In genomic region chr1:171379935-171380599, GRCm38 (mm10) we compare ENCODE assay signal across 8 mouse cellular contexts. TPM values are rescaled to one million over a fixed set of nuclear protein-coding genes. Genes with fewer than 3 reads are reported as not detected.
DNase-seq lines count a peak whose midpoint lies in the region; ATAC-seq lines count a peak whose summit lies in the region.

No protein-coding gene starts in this region.

- H3K36me3 ChIP-seq in forebrain, embryonic 10.5 days (replicated peaks) = no peaks in the 10 kb centered on the region
- no peaks in the 10 kb centered on the region for H3K36me3 ChIP-seq in heart, embryonic 15.5 days
- no peaks in the 10 kb centered on the region for H3K36me3 ChIP-seq in liver, embryonic 13.5 days
- no peaks in the 10 kb centered on the region for H3K36me3 ChIP-seq in splenic B cell, adult 2 months (ENCODE audit: control insufficient read depth, insufficient read depth, low read length, poor library complexity, severe bottlenecking)

- no peak overlapping the region for H3K27ac ChIP-seq in brown adipose tissue, adult 24 weeks (replicated peaks; ENCODE audit: low read depth, low read length)
- H3K27ac ChIP-seq in forebrain, embryonic 10.5 days = no peak overlapping the region
- H3K27ac ChIP-seq in heart, embryonic 15.5 days = no peak overlapping the region
- no peak overlapping the region for H3K27ac ChIP-seq in liver, embryonic 13.5 days

- H3K9me3 ChIP-seq in forebrain, embryonic 10.5 days = no peaks in the 10 kb centered on the region
- no peaks in the 10 kb centered on the region for H3K9me3 ChIP-seq in heart, embryonic 15.5 days (replicated peaks)
- H3K9me3 ChIP-seq in liver, embryonic 13.5 days (replicated peaks) = no peaks in the 10 kb centered on the region

- 0 out of 2 replicates have a peak, but pooled peaks cover 3% of the 10 kb centered on the region for H3K4me1 ChIP-seq in brown adipose tissue, adult 24 weeks (ENCODE audit: control insufficient read depth, insufficient read depth, insufficient read length, low read length)
- peaks cover 27% of the 10 kb centered on the region for H3K4me1 ChIP-seq in forebrain, embryonic 10.5 days
- H3K4me1 ChIP-seq in heart, embryonic 15.5 days (replicated peaks) = peaks cover 11% of the 10 kb centered on the region; the same call in 1 of the 2 replicates
- peaks cover 14% of the 10 kb centered on the region for H3K4me1 ChIP-seq in liver, embryonic 13.5 days (replicated peaks)

- H3K27me3 ChIP-seq in forebrain, embryonic 10.5 days (ENCODE audit: poor library complexity, severe bottlenecking) = peaks cover 44% of the 10 kb centered on the region
- H3K27me3 ChIP-seq in heart, embryonic 15.5 days = peaks cover 18% of the 10 kb centered on the region
- peaks cover 32% of the 10 kb centered on the region for H3K27me3 ChIP-seq in liver, embryonic 13.5 days
- H3K27me3 ChIP-seq in splenic B cell, adult 2 months (ENCODE audit: control insufficient read depth, insufficient read depth, low read length, poor library complexity, severe bottlenecking) = no peaks in the 10 kb centered on the region

- DNase-seq in CD8-positive naive resting alpha-beta T cell, adult 2 months (ENCODE audit: low read depth in 2 of 2, low spot score in 2 of 2) = peak; percentile 75 to 87
- DNase-seq in forebrain, embryonic 10.5 days (ENCODE audit: extremely low spot score, low spot score) = peak; percentile 76
- peak; percentile 81 for DNase-seq in kidney, postnatal 14 days
- peak; percentile 56 for DNase-seq in liver, embryonic 13.5 days
- DNase-seq in natural killer cell, adult 2 months (ENCODE audit: low spot score in 2 of 2) = peak; percentile 74 to 82
- DNase-seq in splenic B cell, adult 2 months (ENCODE audit: low read depth, low spot score) = peak; percentile 83

- H3K9ac ChIP-seq in heart, embryonic 15.5 days = no peak overlapping the region
- no peak overlapping the region for H3K9ac ChIP-seq in liver, embryonic 13.5 days

- H3K4me3 ChIP-seq in brown adipose tissue, adult 24 weeks (ENCODE audit: insufficient read depth, low read depth, low read length) = 0 out of 2 replicates have a peak overlapping the region, but pooled peaks have one; percentile 12
- peak overlapping the region; percentile 40 for H3K4me3 ChIP-seq in forebrain, embryonic 10.5 days
- H3K4me3 ChIP-seq in heart, embryonic 15.5 days = peak overlapping the region; percentile 30
- H3K4me3 ChIP-seq in liver, embryonic 13.5 days (replicated peaks) = no peak overlapping the region

- H3K4me2 ChIP-seq in heart, embryonic 15.5 days = peak overlapping the region; percentile 58
- H3K4me2 ChIP-seq in liver, embryonic 13.5 days = peak overlapping the region; percentile 44

- peak; percentile 53; the same call in 1 of the 2 replicates for ATAC-seq in heart, embryonic 15.5 days (replicated peaks; ENCODE audit: insufficient number of reproducible peaks, insufficient read depth, low FRiP score, low read depth)
- peak; percentile 67 for ATAC-seq in liver, embryonic 13.5 days (ENCODE audit: low read depth)

- 7% methylated on average over 31 of the region's 31 CpGs for WGBS in forebrain, embryonic 10.5 days
- 5% methylated on average over 31 of the region's 31 CpGs for WGBS in heart, embryonic 15.5 days
- WGBS in liver, embryonic 13.5 days (ENCODE audit: insufficient replicate concordance) = 6% methylated on average over 31 of the region's 31 CpGs

RNA-seq across cellular contexts. Expression of gene Arhgap30, which starts 8.7 kb away (rescaled TPM):
- 2.1 and 3.0 TPM in 2 replicates for polyA plus RNA-seq in brown adipose tissue, adult 24 weeks (2012; ENCODE audit: insufficient read depth, insufficient read length, missing spikeins)
- polyA plus RNA-seq in forebrain, embryonic 10.5 days (2016; fragmentation: Nextera tagmentation; extraction: Ambion mirVana) = 0.74 and 0.91 TPM in 2 replicates
- 1.00 and 5.3 TPM in 2 replicates for polyA plus RNA-seq in heart, embryonic 15.5 days (2015; fragmentation: Nextera tagmentation; extraction: Ambion mirVana)
- polyA plus RNA-seq in liver, embryonic 13.5 days (2015; fragmentation: Nextera tagmentation; extraction: Ambion mirVana) = 3.3 and 3.8 TPM in 2 replicates

RNA-seq across cellular contexts. Expression of gene Nectin4, which starts 10.2 kb away (rescaled TPM):
- not detected in 2 replicates for polyA plus RNA-seq in brown adipose tissue, adult 24 weeks (2012; ENCODE audit: insufficient read depth, insufficient read length, missing spikeins)
- 0.92 and 0.94 TPM in 2 replicates for polyA plus RNA-seq in forebrain, embryonic 10.5 days (2016; fragmentation: Nextera tagmentation; extraction: Ambion mirVana)
- polyA plus RNA-seq in heart, embryonic 15.5 days (2015; fragmentation: Nextera tagmentation; extraction: Ambion mirVana) = 0.26 and 1.2 TPM in 2 replicates
- polyA plus RNA-seq in liver, embryonic 13.5 days (2015; fragmentation: Nextera tagmentation; extraction: Ambion mirVana) = 0.08 and 0.14 TPM in 2 replicates

RNA-seq across cellular contexts. Expression of gene Klhdc9, which starts 19.5 kb away (rescaled TPM):
- not detected in 2 replicates for polyA plus RNA-seq in brown adipose tissue, adult 24 weeks (2012; ENCODE audit: insufficient read depth, insufficient read length, missing spikeins)
- 2.7 and 2.8 TPM in 2 replicates for polyA plus RNA-seq in forebrain, embryonic 10.5 days (2016; fragmentation: Nextera tagmentation; extraction: Ambion mirVana)
- 0.63 and 0.75 TPM in 2 replicates for polyA plus RNA-seq in heart, embryonic 15.5 days (2015; fragmentation: Nextera tagmentation; extraction: Ambion mirVana)
- polyA plus RNA-seq in liver, embryonic 13.5 days (2015; fragmentation: Nextera tagmentation; extraction: Ambion mirVana) = 0.13 and 0.18 TPM in 2 replicates

RNA-seq across cellular contexts. Expression of gene Usf1, which starts 31.0 kb away (rescaled TPM):
- 13.1 and 18.2 TPM in 2 replicates for polyA plus RNA-seq in brown adipose tissue, adult 24 weeks (2012; ENCODE audit: insufficient read depth, insufficient read length, missing spikeins)
- polyA plus RNA-seq in forebrain, embryonic 10.5 days (2016; fragmentation: Nextera tagmentation; extraction: Ambion mirVana) = 128 and 132 TPM in 2 replicates
- polyA plus RNA-seq in heart, embryonic 15.5 days (2015; fragmentation: Nextera tagmentation; extraction: Ambion mirVana) = 48.7 and 57.5 TPM in 2 replicates
- polyA plus RNA-seq in liver, embryonic 13.5 days (2015; fragmentation: Nextera tagmentation; extraction: Ambion mirVana) = 20.9 and 25.3 TPM in 2 replicates

RNA-seq across cellular contexts. Expression of gene Pfdn2, which starts 34.6 kb away (rescaled TPM):
- polyA plus RNA-seq in brown adipose tissue, adult 24 weeks (2012; ENCODE audit: insufficient read depth, insufficient read length, missing spikeins) = 73.2 and 83.7 TPM in 2 replicates
- polyA plus RNA-seq in forebrain, embryonic 10.5 days (2016; fragmentation: Nextera tagmentation; extraction: Ambion mirVana) = 158 and 159 TPM in 2 replicates
- polyA plus RNA-seq in heart, embryonic 15.5 days (2015; fragmentation: Nextera tagmentation; extraction: Ambion mirVana) = 77.2 and 91.0 TPM in 2 replicates
- polyA plus RNA-seq in liver, embryonic 13.5 days (2015; fragmentation: Nextera tagmentation; extraction: Ambion mirVana) = 60.9 and 66.8 TPM in 2 replicates
